Mouse (Mus musculus) embryo, embryonic 9.5 days (tissue): ENCODE measurements around the gene Adat2.

Source experiments
- DNase-seq: peaks from one replicate; pipeline ENCODE4 v3.0.0-alpha.2; 2017; ENCODE audit errors: extremely low spot score

Adat2 gene

GRCm38 (mm10) chr10:13552646-13553497 is at the start of gene Adat2, which contains the start of gene Pex3:
TSS of gene Adat2 (plus strand) at chr10:13552894.
TSS of gene Pex3 (minus strand) at chr10:13553142.
- peak; percentile 93 for DNase-seq

- no peak for DNase-seq
Observed at GRCm38 (mm10) chr10:13521857-13522256, 30.8 kb upstream of the Adat2 start.

- DNase-seq = no peak
Observed at GRCm38 (mm10) chr10:13528155-13528554, 24.5 kb upstream of the Adat2 start.

GRCm38 (mm10) chr10:13534751-13535150 is 17.9 kb upstream of the Adat2 start:
- DNase-seq = no peak

- no peak for DNase-seq
Observed at GRCm38 (mm10) chr10:13536706-13537105, 16.0 kb upstream of the Adat2 start.

GRCm38 (mm10) chr10:13539769-13540333 is 12.8 kb upstream of the Adat2 start:
- DNase-seq = no peak

- DNase-seq = no peak
Observed at GRCm38 (mm10) chr10:13541721-13542120, 11.0 kb upstream of the Adat2 start.

GRCm38 (mm10) chr10:13553498-13553985 is 848 bp downstream of the Adat2 start:
- DNase-seq = no peak

GRCm38 (mm10) chr10:13554316-13554715 is 1.6 kb downstream of the Adat2 start:
- DNase-seq = no peak

GRCm38 (mm10) chr10:13560014-13560674 is 7.5 kb downstream of the Adat2 start:
- no peak for DNase-seq

- DNase-seq = peak; percentile 74
Observed at GRCm38 (mm10) chr10:13564364-13565079, 11.8 kb downstream of the Adat2 start.

GRCm38 (mm10) chr10:13565080-13565448 is 12.4 kb downstream of the Adat2 start:
- DNase-seq = no peak

- no peak for DNase-seq
Observed at GRCm38 (mm10) chr10:13566393-13566792, 13.7 kb downstream of the Adat2 start.

- no peak for DNase-seq
Observed at GRCm38 (mm10) chr10:13569818-13570217, 17.1 kb downstream of the Adat2 start.

- peak; percentile 27 for DNase-seq
Observed at GRCm38 (mm10) chr10:13570697-13571538, 18.2 kb downstream of the Adat2 start.

GRCm38 (mm10) chr10:13572003-13572402 is 19.3 kb downstream of the Adat2 start:
- DNase-seq = no peak

GRCm38 (mm10) chr10:13572410-13572809 is 19.7 kb downstream of the Adat2 start:
- no peak for DNase-seq

- DNase-seq = no peak
Observed at GRCm38 (mm10) chr10:13577123-13577522, 24.4 kb downstream of the Adat2 start.

- no peak for DNase-seq
Observed at GRCm38 (mm10) chr10:13587914-13588313, 35.2 kb downstream of the Adat2 start.

GRCm38 (mm10) chr10:13592196-13592595 is 39.5 kb downstream of the Adat2 start:
- no peak for DNase-seq

- no peak for DNase-seq
Observed at GRCm38 (mm10) chr10:13593529-13593928, 40.8 kb downstream of the Adat2 start.
